Mouse (Mus musculus): ENCODE data around the gene Fbxl2.
A peak's percentile ranks its signal among the peaks of the same experiment; 100 is the strongest.
"Not testable (repeated sequence)": the region's sequence is repeated elsewhere in the genome, so short reads cannot be mapped to it uniquely, and the experiment has no call there.

Gene Fbxl2

DNA sequence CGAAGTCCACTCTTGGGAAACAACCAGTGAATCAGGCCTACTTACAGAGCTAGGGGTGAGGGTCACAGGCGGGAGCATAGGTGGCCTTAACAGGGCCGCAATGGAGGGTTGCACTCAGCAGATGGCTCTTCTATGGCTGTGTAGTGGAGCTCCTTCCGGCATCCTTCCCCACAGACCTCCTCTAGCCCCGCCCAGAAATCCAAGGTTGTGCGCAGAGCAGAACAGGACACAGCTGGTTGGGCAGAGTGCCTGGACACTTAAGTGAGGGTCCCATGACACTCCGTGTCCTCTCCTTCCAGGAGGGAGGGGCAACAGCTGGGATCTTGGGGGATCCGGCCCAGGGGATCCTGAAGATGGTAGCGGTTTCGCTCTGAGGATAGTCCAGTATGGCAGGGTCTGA is at the start of gene Fbxl2:
Gene Fbxl2 (minus strand): TSS at position 164 of the 400 bp plus-strand sequence.
- no peak for DNase-seq

DNA sequence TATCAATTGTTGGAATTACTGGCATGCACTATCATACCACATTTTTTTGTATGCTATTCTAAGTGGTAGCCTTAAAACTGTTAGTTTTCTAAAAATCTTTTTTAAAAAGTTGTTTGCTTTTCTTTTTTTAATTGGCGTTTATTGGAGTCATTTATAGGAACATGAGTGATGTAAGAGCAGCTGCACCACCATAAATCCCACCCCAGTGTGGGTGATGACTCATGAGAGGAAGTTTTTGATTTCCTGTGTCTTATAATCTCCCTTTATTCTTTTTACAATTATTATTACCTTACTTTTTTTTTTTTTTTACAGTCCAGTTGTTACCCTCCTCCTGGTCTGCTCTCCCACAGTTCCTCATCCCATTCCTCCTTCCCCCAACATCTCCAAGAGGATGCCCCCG is 48.9 kb upstream of the Fbxl2 start:
- no peak for DNase-seq

DNA sequence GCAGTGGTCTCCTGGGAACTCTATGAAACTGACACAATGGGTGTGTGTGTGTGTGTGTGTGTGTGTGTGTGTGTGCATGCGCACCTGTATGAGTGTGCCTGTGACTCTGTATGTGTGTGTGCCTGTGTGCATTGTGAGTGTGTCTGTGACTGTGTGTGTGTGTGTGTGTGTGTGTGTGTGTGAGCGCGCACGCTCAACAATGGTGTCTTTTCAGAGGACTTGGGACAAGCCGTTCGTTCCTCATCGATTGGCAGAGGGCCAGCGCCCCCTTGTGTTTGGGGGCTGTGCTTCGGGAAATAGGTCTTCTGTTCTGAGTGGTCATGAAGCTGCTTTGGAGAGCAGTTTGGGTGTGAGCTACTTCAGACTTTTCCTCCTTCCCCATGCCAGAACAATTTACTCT is 46.2 kb upstream of the Fbxl2 start:
- DNase-seq, result not testable (repeated sequence)

DNA sequence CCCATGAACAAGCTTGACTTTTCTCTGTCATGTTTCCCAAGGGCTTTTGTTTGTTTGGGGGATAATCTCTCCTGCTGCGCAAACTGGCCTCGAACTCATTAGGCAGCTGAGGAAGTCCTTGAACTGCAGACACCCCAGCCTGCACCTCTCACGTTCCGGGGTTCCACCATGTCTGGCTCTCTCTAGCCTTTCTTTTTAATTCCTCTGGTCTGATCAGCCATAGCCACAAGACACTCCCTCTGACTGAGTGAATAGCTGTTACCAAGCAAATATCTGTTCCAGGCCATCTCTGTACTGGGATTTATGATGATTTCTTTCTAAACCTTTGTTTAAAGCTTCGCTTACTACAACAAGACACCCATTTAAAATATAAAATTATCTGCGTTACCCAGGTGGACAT is 42.9 kb upstream of the Fbxl2 start:
- DNase-seq, result not testable (repeated sequence)

DNA sequence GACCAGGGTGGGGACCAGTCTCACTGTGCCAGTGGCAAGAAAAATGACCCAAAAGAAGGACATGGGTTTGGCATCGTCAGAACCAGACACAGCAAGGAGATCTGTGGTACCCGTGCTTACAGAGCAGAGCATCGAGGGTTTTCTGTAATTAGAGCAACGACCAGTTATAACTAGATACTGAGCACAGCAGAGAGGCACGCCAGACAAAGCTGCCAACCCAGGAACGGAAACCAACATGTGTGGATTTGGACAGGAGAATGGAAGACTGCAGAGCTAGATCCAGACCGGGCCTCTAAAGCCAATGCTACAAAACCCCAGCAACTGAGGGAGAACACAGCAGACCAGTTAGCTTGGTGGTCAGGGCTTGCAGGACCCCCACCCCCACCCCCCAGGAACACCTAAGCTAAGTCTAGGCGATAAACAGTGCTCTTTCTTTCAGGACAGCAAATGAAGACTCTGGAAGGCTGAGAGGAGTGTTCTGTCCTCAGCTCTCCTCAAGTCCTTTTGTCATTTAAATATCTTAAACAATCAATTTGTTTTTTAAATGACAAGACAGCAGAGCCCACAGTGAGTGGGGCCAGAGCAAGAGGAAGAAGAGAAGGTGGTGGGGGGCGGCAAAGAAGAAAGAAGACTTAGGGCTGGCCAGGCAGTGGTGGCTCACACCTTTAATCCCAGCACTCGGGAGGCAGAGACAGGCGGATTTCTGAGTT is 41.3 kb upstream of the Fbxl2 start:
- no peak for DNase-seq

DNA sequence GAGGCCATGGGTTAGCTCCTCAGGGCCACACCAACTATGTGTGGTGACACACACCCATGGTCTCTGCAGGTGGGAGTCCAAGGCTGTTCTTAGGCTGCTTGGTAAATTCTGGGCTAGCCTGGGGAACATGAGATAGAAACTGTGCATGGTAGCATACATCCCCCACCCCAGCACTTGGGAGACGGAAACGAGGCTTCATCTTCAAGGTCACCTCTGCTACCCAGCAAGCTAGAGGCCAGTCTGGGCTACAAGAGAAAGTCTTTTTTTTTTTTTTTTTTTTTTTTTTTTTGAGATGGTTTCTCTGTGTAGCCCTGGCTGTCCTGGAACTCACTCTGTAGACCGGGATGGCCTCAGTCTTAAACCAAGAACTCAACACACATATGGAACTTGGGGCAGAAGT is 40.4 kb upstream of the Fbxl2 start:
- DNase-seq, result no peak

DNA sequence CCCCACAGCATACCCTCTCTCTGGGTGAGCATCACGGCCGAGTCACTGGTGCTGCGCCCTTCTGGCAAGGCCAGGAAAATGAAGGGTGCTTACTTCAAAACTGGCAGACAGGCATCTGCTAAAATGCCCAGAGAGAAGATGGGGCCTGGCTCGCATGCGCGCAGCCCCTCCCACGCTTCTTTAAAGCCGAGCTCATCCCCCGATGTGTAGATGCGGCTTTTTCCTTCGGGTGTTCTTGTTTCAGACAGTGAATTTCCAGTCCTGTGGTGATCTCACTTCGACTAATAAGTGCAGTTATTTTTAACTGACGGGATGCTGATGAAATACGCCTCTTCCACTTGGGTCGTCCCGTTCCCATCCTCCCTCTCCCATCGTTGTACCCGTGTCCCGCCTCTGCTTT is 27.7 kb upstream of the Fbxl2 start:
- DNase-seq, result no peak

DNA sequence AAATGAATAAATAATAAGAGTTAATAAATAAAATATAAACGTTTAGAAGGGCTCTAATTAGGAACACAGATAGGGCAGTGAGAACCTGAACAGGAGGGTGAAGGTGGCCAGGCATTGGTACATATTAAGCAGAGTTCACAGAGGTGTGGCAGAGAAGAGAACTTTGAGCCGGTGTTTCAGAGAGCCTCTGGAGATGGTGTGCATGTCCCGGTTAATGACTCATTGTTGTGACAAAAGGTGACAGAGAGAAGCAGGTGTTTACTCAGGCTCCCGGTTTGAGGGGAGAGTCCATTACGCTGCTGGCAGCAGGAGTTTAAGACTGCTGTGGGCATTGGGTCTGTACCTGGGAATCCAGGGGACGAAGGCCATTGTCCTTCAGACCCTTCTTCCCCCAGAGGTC is 23.4 kb upstream of the Fbxl2 start:
- DNase-seq, result no peak

DNA sequence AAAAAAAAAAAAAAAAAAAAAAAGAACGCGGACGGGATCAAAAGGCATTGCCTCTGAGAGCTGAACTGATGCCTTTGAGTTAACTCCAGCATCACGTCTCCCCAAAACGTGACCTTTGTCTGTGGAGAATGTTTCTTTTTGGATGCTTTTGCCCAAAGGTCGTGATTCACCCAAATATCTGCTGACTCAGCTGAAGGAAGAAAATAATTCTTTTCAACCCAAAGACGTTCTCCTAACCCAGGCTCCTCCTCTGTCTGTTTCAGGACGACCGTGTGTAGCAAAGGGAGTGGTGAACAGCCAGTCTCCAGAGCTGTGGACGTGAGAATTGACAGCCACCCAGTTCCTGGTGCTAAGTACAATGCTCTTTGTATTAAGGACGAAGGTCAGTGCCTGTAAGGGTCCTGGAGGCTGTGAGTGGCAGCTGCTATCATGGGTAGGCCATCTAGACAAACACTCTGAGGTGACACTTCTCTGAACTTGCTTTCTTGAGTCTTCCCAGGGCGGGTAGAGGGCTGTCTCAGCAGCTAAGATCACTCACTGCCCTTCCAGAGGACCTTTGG is 22.6 kb upstream of the Fbxl2 start:
- no peak for DNase-seq

DNA sequence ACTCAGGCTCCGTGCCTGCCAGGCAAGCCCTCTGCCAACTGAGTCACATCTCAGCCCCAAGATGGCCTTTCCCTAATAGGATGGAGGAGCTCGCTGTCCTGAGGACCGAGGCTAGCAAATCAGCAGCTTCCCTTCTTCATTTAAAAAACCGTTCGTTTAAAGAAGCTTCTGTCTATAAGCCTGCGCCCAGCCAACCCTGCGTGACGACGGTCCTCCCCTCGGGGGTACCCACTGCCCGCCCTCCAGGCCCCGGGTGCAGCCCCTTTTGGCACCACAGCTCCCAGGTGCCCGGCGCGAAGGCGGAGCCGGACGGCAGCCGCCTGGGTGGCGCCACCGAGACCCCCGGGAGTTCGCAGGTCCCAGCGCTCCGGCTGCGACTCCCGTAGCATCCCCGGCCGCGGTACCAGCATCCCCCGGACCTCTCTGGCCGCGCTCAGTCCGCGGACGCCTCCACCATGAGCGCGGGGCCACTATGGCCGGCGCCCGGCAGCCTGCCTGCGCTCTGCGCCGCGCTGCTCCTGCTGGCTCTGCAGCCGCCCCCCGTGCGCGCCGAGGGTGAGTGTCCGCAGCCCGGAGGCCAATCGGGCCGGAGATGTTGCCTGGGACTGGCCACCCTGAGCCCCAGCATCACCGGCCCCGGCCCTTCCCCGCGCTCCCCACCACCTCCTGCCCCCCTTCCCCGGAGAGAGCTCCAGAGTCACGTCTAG is 11.3 kb upstream of the Fbxl2 start, which contains the start of gene Susd5:
Gene Susd5 (plus strand): TSS at position 51 of the 707 bp plus-strand sequence.
- no peak for DNase-seq

DNA sequence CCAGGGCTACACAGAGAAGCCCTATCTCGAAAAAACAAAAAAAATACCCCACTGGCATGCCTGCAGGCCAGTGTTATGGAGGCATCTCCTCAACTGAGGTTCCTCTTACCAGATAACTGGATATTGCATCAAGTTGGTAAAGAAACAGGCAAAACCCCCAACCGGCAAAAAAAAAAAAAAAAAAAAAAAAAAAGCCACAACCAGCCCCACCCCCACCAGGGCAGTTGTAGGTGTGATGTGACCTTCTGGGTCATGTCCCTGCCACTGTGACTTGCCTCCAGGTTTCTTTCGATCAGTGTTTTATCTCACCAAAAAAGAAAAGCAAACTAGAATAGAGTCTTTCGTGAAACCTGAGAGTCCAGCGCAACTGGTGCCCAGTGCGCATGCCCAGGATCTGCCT is 6.9 kb upstream of the Fbxl2 start:
- DNase-seq, result no peak

DNA sequence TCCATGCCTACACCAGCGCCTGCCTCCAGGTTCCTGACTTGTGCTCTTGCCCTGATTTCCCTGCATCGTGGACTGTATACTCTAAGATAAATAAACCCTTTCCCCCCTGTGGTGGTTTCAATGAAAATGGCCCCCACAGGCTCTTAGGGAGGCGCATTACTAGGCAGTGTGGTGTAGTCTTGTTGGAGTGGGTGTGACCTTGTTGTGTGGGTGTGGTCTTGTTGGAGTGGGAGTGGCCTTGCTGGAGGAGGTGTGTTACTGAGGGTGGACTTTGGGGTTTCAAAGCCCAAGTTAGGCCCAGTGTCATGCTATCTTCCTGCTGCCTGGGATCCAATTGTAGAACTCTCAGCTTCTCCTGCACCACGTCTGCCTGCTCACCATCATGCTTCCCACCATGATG is 6.0 kb upstream of the Fbxl2 start:
- DNase-seq, result no peak

DNA sequence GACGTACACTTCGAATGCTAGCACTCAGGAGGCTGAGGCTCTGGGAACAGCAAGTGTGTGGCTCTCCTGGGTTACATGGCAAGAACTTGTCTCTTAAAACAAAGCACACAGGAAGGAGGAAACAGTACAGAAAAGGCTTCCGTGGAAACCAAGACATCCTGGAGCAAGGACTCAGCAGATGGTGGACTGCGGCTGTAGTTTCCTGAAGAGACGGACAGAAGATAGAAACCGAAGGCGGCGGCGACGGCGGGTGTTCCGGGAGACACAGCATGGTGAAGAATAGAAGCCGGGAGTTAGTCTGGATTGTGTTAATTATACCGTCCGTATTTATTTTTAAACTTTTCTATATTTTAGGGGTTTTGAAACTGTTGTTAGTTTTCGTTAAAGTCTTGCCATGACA is 4.8 kb upstream of the Fbxl2 start:
- DNase-seq, result no peak

DNA sequence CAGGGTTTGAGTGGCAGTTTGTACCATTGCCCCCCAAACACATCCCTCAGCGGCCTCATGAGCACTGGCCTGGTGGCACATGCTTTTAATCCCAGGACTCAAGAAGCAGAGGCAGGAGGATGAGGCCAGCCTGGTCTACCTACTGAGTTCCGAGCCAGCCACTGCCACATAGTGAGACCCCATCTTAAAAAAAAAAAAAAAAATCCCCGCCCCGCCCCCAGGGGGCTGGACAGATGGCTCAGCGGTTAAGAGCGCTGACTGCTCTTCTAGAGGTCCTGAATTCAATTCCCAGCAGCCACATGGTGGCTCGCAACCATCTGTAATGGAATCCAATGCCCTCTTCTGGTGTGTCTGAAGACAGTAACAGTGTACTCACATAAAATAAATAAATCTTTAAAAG is 4.1 kb upstream of the Fbxl2 start:
- DNase-seq, result no peak

DNA sequence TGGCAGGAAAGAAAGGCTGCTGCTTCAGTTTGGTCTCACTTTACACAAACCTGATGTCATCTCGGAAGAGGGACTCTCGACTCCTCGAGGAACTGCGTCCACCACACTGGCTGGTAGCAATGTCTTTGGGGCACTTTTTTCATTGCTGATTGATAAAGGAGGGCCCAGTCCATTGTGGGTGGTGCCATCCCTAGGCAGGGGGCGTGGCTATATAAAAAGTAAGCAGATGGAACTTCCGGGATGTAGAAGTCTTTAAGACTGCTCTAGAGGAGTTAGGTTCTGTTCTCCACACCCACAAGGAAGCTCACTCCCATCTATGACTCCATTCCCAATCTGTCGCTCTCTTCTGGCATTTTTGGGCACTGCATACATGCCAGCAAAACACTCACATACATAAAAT is 685 bp upstream of the Fbxl2 start:
- no peak for DNase-seq

DNA sequence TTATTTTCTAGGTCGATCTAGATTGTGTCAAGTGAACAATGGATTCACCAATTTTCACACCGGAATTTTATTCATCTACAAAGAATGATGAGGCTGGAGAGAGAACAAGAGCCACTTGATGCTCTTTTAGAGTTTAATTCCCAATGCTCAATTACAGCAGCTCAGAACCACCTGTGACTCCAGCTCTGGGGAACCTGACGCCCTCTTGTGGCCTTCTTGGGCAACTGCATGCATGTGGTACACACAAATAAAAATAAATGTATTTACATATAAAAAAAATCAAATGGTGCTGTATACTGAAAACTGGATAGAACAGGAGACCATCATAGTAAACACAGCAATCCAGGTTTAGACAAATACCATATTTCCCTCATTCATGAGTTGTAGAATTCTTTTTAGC is 1.5 kb downstream of the Fbxl2 start:
- no peak for DNase-seq

DNA sequence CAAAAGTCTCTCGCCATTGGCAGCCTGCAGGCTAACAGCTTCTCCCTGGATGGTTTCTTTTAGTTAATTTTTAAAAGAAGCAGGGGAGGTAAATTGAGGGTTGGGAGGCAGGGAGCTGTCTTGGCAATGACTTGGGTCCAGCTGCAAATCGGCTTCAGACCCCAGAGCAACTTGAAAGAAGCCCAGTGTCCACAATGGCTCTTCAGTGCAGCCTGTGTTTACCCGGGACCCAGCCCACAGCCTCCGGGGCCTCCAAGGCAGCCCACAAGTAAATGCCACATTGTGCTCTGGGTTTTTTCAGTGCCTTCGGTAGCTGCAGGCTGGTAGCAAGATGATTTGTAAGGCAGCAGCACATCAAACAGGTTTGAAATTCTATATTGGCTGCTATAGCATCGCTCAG is 3.5 kb downstream of the Fbxl2 start:
- no peak for DNase-seq

DNA sequence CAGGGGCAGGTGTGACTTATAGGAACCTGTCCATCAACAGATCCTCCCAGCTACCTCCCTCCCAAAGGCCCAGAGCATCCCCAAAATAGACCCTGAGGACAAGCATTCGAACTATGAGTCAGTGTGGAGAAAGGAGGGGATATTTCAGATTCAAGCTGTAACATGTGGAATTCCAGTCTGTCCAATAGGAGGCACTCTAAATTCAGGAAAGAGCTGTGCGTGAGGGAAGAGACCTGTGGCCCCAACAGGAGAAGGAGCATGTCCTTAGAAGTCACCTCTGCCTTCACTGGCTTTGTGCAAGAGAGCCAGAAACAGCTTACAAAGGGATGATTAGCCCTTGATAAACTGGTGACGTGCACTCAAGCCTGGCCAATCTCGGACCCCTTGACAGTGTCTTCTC is 5.0 kb downstream of the Fbxl2 start:
- DNase-seq, result no peak

DNA sequence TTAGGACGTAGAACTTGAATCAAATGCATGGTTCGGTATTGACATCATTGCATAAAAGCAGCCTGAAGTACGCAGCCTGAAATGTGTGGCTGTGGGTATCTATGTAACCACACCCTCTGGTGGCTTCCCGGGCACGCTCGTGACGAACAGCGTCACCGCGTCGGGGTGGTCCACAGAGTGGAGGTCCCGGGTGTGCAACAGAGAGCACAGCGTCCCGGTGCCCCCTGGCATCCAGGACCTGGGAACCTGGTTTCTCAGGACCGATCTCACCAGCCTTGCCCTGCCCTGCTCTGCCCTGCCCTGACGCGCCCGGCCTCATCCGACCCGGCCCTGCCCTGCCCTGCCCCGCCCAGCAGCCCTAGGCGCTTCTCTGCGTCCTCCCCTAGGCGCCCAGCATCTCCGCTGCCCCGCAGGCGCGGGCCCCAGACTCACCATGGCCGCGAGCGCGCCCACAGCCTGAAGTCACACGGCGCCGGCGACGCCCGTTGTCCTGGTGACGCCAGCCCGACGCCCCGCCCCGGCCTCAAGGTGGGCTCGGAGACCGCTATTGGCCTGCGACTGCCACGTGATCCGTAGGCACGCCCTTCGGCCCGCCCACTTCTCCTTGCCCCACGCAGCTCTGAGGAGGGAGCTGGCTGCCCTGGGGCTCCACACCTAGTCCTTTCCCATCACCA is 19.6 kb downstream of the Fbxl2 start:
- DNase-seq, result peak; percentile 90

DNA sequence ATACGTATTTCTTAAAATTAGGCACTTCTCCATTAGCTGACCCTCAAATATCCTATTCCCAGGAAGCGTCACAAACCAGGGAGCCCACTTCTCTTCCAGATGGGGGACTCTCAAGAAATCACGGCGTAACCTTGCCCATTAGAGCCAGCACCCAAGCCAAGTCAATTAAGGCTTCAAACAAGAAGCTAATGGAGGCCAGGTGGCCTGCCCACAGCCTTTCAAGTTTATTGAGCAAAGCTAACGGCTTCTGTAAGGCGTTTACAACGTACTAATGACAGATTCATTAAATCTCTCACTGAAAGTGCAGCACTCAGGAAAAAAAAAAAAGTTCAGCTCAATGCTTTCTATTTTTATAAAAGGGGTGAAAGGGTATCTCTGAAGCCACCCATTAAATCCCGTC is 20.1 kb downstream of the Fbxl2 start:
- no peak for DNase-seq

DNA sequence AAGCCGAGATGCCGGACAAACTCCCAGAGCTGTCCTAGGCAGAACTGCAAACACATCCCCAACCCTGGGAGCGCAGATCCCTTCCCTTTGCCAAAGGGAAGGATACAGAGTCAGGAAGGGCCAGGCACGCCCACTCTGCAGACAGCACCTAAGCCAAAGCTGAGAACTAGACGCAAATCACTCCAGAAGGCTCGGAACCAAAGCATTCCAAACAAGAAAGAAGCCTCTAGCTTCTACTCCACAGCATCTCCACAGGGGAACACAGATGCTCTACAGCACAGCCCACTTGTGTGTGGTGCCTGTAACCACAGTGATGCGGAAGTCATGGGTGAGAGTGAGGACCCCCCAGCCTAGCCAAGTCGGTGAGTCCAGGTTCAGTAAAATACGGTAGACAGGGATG is 20.8 kb downstream of the Fbxl2 start:
- DNase-seq, result no peak

DNA sequence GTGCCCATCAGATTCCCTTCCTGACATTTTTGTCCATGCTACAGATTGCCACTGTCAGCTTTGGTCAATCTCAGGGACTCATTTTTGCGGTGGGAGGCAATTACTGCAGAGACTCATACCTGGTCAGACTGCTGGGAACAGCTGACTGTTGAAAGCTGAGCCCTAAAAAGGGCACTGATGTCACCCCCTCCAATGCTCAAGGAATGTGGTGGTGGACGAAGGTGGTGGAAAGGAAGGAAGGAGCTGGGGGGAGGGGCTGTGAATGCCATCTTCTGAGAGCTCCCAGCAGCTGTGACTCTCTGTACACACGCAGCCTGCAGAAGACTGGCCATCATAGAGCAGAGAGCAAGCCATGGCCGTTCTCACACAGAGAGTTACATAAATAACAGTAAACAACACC is 23.9 kb downstream of the Fbxl2 start:
- no peak for DNase-seq

DNA sequence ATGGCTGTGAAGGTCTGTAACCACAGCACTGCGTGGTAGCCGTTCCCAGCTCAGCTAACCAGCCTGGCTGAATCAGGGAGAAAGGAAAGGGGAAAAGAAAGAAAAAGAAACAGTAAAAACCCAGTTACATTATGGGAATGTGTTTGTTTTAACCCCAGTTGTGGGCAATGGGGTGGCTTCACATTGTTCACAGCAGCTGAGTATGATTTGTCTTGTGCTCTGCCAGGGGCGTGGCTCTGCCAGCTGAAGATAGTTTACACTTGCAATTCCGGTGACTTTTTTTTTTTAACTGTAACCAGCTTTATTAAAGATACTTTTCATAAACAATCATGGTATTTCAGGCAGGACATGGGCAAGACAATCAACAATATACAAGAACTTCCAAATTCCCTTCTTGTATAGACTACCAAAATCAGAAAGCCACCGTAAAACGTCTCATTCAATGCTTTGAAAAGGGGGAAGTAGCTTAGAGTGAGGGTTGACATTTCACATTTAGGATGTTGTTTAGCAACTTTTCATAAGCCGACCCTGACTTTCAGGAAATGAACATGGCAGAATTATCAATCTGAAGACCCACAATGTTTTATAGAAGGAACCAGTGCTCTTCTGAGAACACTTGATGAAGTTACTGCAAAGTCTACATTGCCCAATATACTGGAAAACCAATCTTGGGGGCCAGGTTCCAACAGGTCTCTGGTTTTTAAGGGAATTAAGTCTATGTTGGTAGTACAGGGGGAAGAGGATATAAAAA is 26.8 kb downstream of the Fbxl2 start:
- no peak for DNase-seq
